Comparison of ENCODE assay signal across 8 mouse cellular contexts in the genomic region with DNA sequence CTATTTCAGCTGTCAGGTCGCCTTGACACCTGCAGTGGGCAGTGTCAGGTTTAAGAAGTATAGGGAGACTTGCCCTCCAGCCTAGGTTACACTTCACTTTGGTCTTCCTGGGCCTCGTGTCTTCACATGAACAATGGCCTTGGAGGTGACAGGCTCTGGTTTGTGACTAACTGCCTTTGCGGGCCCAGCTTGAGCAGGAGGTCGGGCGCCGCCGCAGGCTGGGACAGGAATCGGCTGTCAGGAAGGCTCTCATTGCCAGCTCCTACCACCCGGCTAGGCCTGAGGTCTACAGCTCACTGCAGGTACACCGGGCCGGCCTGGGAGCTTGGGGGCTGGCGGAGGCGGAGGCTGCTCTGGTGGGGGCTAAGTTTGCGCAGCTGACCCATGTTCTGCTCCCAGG. TPM values are rescaled to one million over a fixed set of nuclear protein-coding genes. Genes with fewer than 3 reads are reported as not detected.
DNase-seq lines count a peak whose midpoint lies in the region; ATAC-seq and TF ChIP-seq lines count a peak whose summit lies in the region.

No protein-coding gene starts in this region.

- no peak for TF ChIP-seq EP300 in ES-Bruce4 (IDR thresholded peaks at IDR 0.05; ENCODE audit: insufficient read depth, low read depth, low read length)

- no peak overlapping the region for H3K27ac ChIP-seq in ES-Bruce4 (ENCODE audit: insufficient read depth, low read length)
- H3K27ac ChIP-seq in liver, embryonic 16.5 days (ENCODE audit: low read length) = peak overlapping the region; percentile 98
- peak overlapping the region; percentile 92; the same call in 1 of the 2 replicates for H3K27ac ChIP-seq in neural tube, embryonic 13.5 days (replicated peaks)

- ATAC-seq in liver, embryonic 16.5 days (ENCODE audit: low read depth) = no peak
- ATAC-seq in neural tube, embryonic 13.5 days (ENCODE audit: low read depth) = no peak

- peak overlapping the region; percentile 76 for H3K4me3 ChIP-seq in ES-Bruce4 (ENCODE audit: low read depth, low read length)
- H3K4me3 ChIP-seq in liver, embryonic 16.5 days (ENCODE audit: low read depth, low read length) = peak overlapping the region; percentile 98
- H3K4me3 ChIP-seq in neural tube, embryonic 13.5 days = peak overlapping the region; percentile 59

- no peaks in the 10 kb centered on the region for H3K27me3 ChIP-seq in ES-Bruce4 (ENCODE audit: control insufficient read depth, insufficient read depth, low read length, poor library complexity, severe bottlenecking)
- H3K27me3 ChIP-seq in liver, embryonic 16.5 days (ENCODE audit: control insufficient read depth, insufficient read depth, low read depth, low read length) = no peaks in the 10 kb centered on the region
- no peaks in the 10 kb centered on the region for H3K27me3 ChIP-seq in neural tube, embryonic 13.5 days

- H3K36me3 ChIP-seq in ES-Bruce4 (ENCODE audit: control insufficient read depth, insufficient read depth, low read length, poor library complexity, severe bottlenecking) = peaks cover 2% of the 10 kb centered on the region; the same call in 1 of the 2 replicates
- H3K36me3 ChIP-seq in liver, embryonic 16.5 days (ENCODE audit: control insufficient read depth, insufficient read depth) = peaks cover 1% of the 10 kb centered on the region; the same call in 1 of the 2 replicates
- peaks cover 14% of the 10 kb centered on the region for H3K36me3 ChIP-seq in neural tube, embryonic 13.5 days

- no peak for TF ChIP-seq CTCF in ES-Bruce4 (IDR thresholded peaks at IDR 0.05; ENCODE audit: low read depth, low read length)

- peak overlapping the region; percentile 30; the same call in 1 of the 2 replicates for H3K9ac ChIP-seq in ES-Bruce4 (ENCODE audit: low read depth, poor library complexity, severe bottlenecking)
- H3K9ac ChIP-seq in liver, embryonic 16.5 days (ENCODE audit: low read depth, low read length) = peak overlapping the region; percentile 91
- H3K9ac ChIP-seq in neural tube, embryonic 13.5 days = peak overlapping the region; percentile 75

- peaks cover 5% of the 10 kb centered on the region for H3K4me1 ChIP-seq in ES-Bruce4 (ENCODE audit: control insufficient read depth, insufficient read depth, low read length)
- peaks cover 43% of the 10 kb centered on the region for H3K4me1 ChIP-seq in liver, embryonic 16.5 days (ENCODE audit: control insufficient read depth, low read depth, low read length)
- H3K4me1 ChIP-seq in neural tube, embryonic 13.5 days (replicated peaks) = peaks cover 52% of the 10 kb centered on the region

- peak overlapping the region; percentile 98 for H3K4me2 ChIP-seq in liver, embryonic 16.5 days (ENCODE audit: low read depth, low read length)
- H3K4me2 ChIP-seq in neural tube, embryonic 13.5 days = peak overlapping the region; percentile 76

- peaks cover 4% of the 10 kb centered on the region for H3K9me3 ChIP-seq in ES-Bruce4 (replicated peaks; ENCODE audit: control insufficient read depth, insufficient read depth, low read length, poor library complexity, severe bottlenecking)
- H3K9me3 ChIP-seq in liver, embryonic 16.5 days (replicated peaks; ENCODE audit: control insufficient read depth, low read length) = no peaks in the 10 kb centered on the region
- H3K9me3 ChIP-seq in neural tube, embryonic 13.5 days = no peaks in the 10 kb centered on the region

- no peak for TF ChIP-seq POLR2A in ES-Bruce4 (IDR thresholded peaks at IDR 0.05; ENCODE audit: insufficient read depth, low read length)

- 17% methylated on average over 14 of the region's 14 CpGs for WGBS in liver, embryonic 16.5 days (ENCODE audit: insufficient replicate concordance)
- WGBS in neural tube, embryonic 13.5 days = 16% methylated on average over 14 of the region's 14 CpGs

- peak; percentile 65 for DNase-seq in 3T3-L1 (ENCODE audit: low read depth, low spot score)
- DNase-seq in cerebellum, adult 8-10 months = peak; percentile 60
- DNase-seq in forelimb bud, embryonic 11.5 days (ENCODE audit: low read depth, low spot score) = peak; percentile 36
- DNase-seq in kidney, adult 18-20 months = peak; percentile 65
- no peak for DNase-seq in frontal cortex, postnatal 25 days (ENCODE audit: low spot score in 2 of 2)

RNA-seq across cellular contexts. Expression of gene Ogfod2, which starts 0.9 kb away (rescaled TPM):
- polyA plus RNA-seq in ES-Bruce4 (2011; ENCODE audit: insufficient read depth, insufficient read length, low read depth, missing spikeins) = 4.6 and 6.0 TPM in 2 replicates
- polyA plus RNA-seq in liver, embryonic 16.5 days (2015; fragmentation: Nextera tagmentation; extraction: Ambion mirVana) = 15.0 and 15.7 TPM in 2 replicates
- 34.1 TPM in 2 replicates for polyA plus RNA-seq in neural tube, embryonic 13.5 days (2015; fragmentation: Nextera tagmentation; extraction: Ambion mirVana)

RNA-seq across cellular contexts. Expression of gene Arl6ip4, which starts 2.9 kb away (rescaled TPM):
- polyA plus RNA-seq in ES-Bruce4 (2011; ENCODE audit: insufficient read depth, insufficient read length, low read depth, missing spikeins) = 73.7 and 82.5 TPM in 2 replicates
- polyA plus RNA-seq in liver, embryonic 16.5 days (2015; fragmentation: Nextera tagmentation; extraction: Ambion mirVana) = 46.9 and 47.9 TPM in 2 replicates
- 79.1 and 81.1 TPM in 2 replicates for polyA plus RNA-seq in neural tube, embryonic 13.5 days (2015; fragmentation: Nextera tagmentation; extraction: Ambion mirVana)

RNA-seq across cellular contexts. Expression of gene Abcb9, which starts 17.4 kb away (rescaled TPM):
- polyA plus RNA-seq in ES-Bruce4 (2011; ENCODE audit: insufficient read depth, insufficient read length, low read depth, missing spikeins) = 0.49 and 0.79 TPM in 2 replicates
- 6.4 and 6.7 TPM in 2 replicates for polyA plus RNA-seq in liver, embryonic 16.5 days (2015; fragmentation: Nextera tagmentation; extraction: Ambion mirVana)
- polyA plus RNA-seq in neural tube, embryonic 13.5 days (2015; fragmentation: Nextera tagmentation; extraction: Ambion mirVana) = 8.1 and 10.3 TPM in 2 replicates

Comparison
In these comparisons a context has a peak if more than half of its experiments do, and no peak if none do; other contexts are left out.
1. DNase-seq: peak in 3T3-L1 (single experiment), cerebellum, adult 8-10 months (single experiment), forelimb bud, embryonic 11.5 days (single experiment) and kidney, adult 18-20 months (single experiment); none in frontal cortex, postnatal 25 days (0 of 2).
2. H3K9ac ChIP-seq: peak in every context shown above with its lines; median percentile 91 in liver, embryonic 16.5 days; 75 in neural tube, embryonic 13.5 days; 30 in ES-Bruce4.
3. Peak in every context shown above with its lines, with median percentiles within 50 percentile points of each other: H3K4me3 ChIP-seq.